9 mouse cellular contexts compared by ENCODE assay signal in genomic region chr15:94213393-94213792, GRCm38 (mm10).
DNase-seq lines count a peak whose midpoint lies in the region; ATAC-seq and TF ChIP-seq lines count a peak whose summit lies in the region.
"Had no signal": no experiment of that assay in that cellular context is flagged by ENCODE, and none has a peak within 500 bp of the region (broad histone marks: within the 10 kb centered on the region; RNA-seq: fewer than 3 reads in every experiment).

No protein-coding gene starts in this region.

- H3K4me3 ChIP-seq in E14TG2a.4 (replicated peaks; ENCODE audit: low read length), result no peak overlapping the region
- H3K4me3 ChIP-seq: liver, embryonic 15.5 days had no signal

- 0 out of 2 replicates have a peak, but pooled peaks have one; percentile 52 for ATAC-seq in megakaryocyte-erythroid progenitor cell, adult 5-6 weeks (replicated peaks; ENCODE audit: low FRiP score, low TSS enrichment, poor library complexity, severe bottlenecking)

- peak; percentile 62 for TF ChIP-seq CTCF in E14TG2a.4 (conservative IDR thresholded peaks at IDR 0.05; ENCODE audit: low read length)

- no peaks in the 10 kb centered on the region for H3K27me3 ChIP-seq in E14TG2a.4 (ENCODE audit: insufficient read depth, low read length)
- H3K27me3 ChIP-seq: liver, embryonic 15.5 days had no signal

- intact Hi-C loops in left cerebral cortex, postnatal 14 days (cut with DNase I), result no loop called here
- intact Hi-C loops in left cerebral cortex, postnatal 4 days (cut with DNase I), result loop anchor here (5.0 to 10.0 kb wide), 3 partner anchors 449 to 949 kb away; no protein-coding TSS in a partner anchor

- H3K4me1 ChIP-seq in E14TG2a.4 (replicated peaks; ENCODE audit: low read depth, low read length), result no peaks in the 10 kb centered on the region
- H3K4me1 ChIP-seq: liver, embryonic 15.5 days had no signal

- DNase-seq in left cerebral cortex, postnatal 14 days (ENCODE audit: low spot score in 2 of 2), result peak; percentile 25 to 31
- DNase-seq in left cerebral cortex, adult 18-20 months (ENCODE audit: low spot score in 2 of 2), result no peak
- peak; percentile 16 for DNase-seq in ZHBTc4 (ENCODE audit: low read depth, low spot score)
- no peak for DNase-seq in cerebellum, adult 18-20 months
- DNase-seq in left cerebral cortex, postnatal 4 days, result no peak
- DNase-seq: heart, postnatal 14 days had no signal

- H3K9me3 ChIP-seq in E14TG2a.4 (ENCODE audit: low read length), result no peaks in the 10 kb centered on the region
- H3K9me3 ChIP-seq: liver, embryonic 15.5 days had no signal

- H3K36me3 ChIP-seq in E14TG2a.4 (ENCODE audit: insufficient read depth, low read length), result no peaks in the 10 kb centered on the region
- H3K36me3 ChIP-seq: liver, embryonic 15.5 days had no signal

Comparison
In these comparisons a context has a peak if more than half of its experiments do, and no peak if none do; other contexts are left out.
1. DNase-seq: peak in left cerebral cortex, postnatal 14 days (2 of 2) and ZHBTc4 (single experiment); none in left cerebral cortex, adult 18-20 months (0 of 2), cerebellum, adult 18-20 months (0 of 2) and left cerebral cortex, postnatal 4 days (single experiment).